Mouse (Mus musculus): Measurements from ENCODE around the gene Fsd1l. TPM values are rescaled to one million over a fixed set of nuclear protein-coding genes. Genes with fewer than 3 reads are reported as not detected.

The Fsd1l gene
- 9.2 and 12.4 TPM in 2 replicates for polyA plus RNA-seq (2015; fragmentation: Nextera tagmentation; extraction: Ambion mirVana)

- under 1% methylated on average over 83 of the region's 88 CpGs for WGBS
- Histone ChIP-seq H3K9ac (ENCODE audit: low read depth, low read length) (peak within 1 kb of the TSS; percentile 85), H3K4me3 (ENCODE audit: low read length) (peak within 1 kb of the TSS; percentile 76), H3K4me2 (ENCODE audit: low read depth, low read length) (peak within 1 kb of the TSS; percentile 75), H3K27me3 (replicated peaks; ENCODE audit: control insufficient read depth, insufficient read depth, low read length) (no peaks in the 10 kb centered on the region), H3K27ac (ENCODE audit: low read length) (peak within 1 kb of the TSS; percentile 53), H3K4me1 (ENCODE audit: control insufficient read depth, insufficient read depth, low read length) (peaks cover 10% of the 10 kb centered on the region), H3K9me3 (ENCODE audit: control insufficient read depth, low read length) (no peaks in the 10 kb centered on the region), H3K36me3 (ENCODE audit: control insufficient read depth, insufficient read depth, low read length) (no peaks in the 10 kb centered on the region)
- peak; percentile 92 for ATAC-seq
Measured at GRCm38 (mm10) chr4:53631316-53632010, at the start of gene Fsd1l. TSS of gene Fsd1l (plus strand) at chr4:53631471.

GRCm38 (mm10) chr4:53587676-53588075, 43.6 kb upstream of the Fsd1l start:
- H3K27me3 ChIP-seq (replicated peaks; ENCODE audit: control insufficient read depth, insufficient read depth, low read length), result no peaks in the 10 kb centered on the region
- no peak overlapping the region for H3K4me2 ChIP-seq (ENCODE audit: low read depth, low read length)
- H3K9me3 ChIP-seq (ENCODE audit: control insufficient read depth, low read length), result no peaks in the 10 kb centered on the region
- H3K4me1 ChIP-seq (ENCODE audit: control insufficient read depth, insufficient read depth, low read length), result peaks cover 5% of the 10 kb centered on the region; the same call in 1 of the 2 replicates
- H3K36me3 ChIP-seq (ENCODE audit: control insufficient read depth, insufficient read depth, low read length), result no peaks in the 10 kb centered on the region
- H3K9ac ChIP-seq (ENCODE audit: low read depth, low read length), result no peak overlapping the region
- H3K4me3 ChIP-seq (ENCODE audit: low read length), result no peak overlapping the region
- no peak for ATAC-seq
- H3K27ac ChIP-seq (ENCODE audit: low read length), result no peak overlapping the region

- peaks cover 5% of the 10 kb centered on the region; the same call in 1 of the 2 replicates for H3K4me1 ChIP-seq (ENCODE audit: control insufficient read depth, insufficient read depth, low read length)
- no peaks in the 10 kb centered on the region for H3K36me3 ChIP-seq (ENCODE audit: control insufficient read depth, insufficient read depth, low read length)
- no peak overlapping the region for H3K4me3 ChIP-seq (ENCODE audit: low read length)
- ATAC-seq, result no peak
- WGBS, result 83% methylated on average over 1 of the region's 1 CpGs
- no peak overlapping the region for H3K9ac ChIP-seq (ENCODE audit: low read depth, low read length)
- H3K27ac ChIP-seq (ENCODE audit: low read length), result no peak overlapping the region
- H3K4me2 ChIP-seq (ENCODE audit: low read depth, low read length), result no peak overlapping the region
- no peaks in the 10 kb centered on the region for H3K27me3 ChIP-seq (replicated peaks; ENCODE audit: control insufficient read depth, insufficient read depth, low read length)
- no peaks in the 10 kb centered on the region for H3K9me3 ChIP-seq (ENCODE audit: control insufficient read depth, low read length)
Measured at GRCm38 (mm10) chr4:53588936-53589335, 42.3 kb upstream of the Fsd1l start.

- 81% methylated on average over 4 of the region's 4 CpGs for whole genome bisulfite sequencing
Measured at GRCm38 (mm10) chr4:53589466-53589865, 41.8 kb upstream of the Fsd1l start.

GRCm38 (mm10) chr4:53590163-53590562, 41.1 kb upstream of the Fsd1l start:
- no peaks in the 10 kb centered on the region for H3K9me3 ChIP-seq (ENCODE audit: control insufficient read depth, low read length)
- peak; percentile 59 for ATAC-seq
- no peaks in the 10 kb centered on the region for H3K36me3 ChIP-seq (ENCODE audit: control insufficient read depth, insufficient read depth, low read length)
- peak overlapping the region; percentile 25; the same call in 1 of the 2 replicates for H3K27ac ChIP-seq (ENCODE audit: low read length)
- H3K9ac ChIP-seq (ENCODE audit: low read depth, low read length), result no peak overlapping the region
- H3K4me3 ChIP-seq (ENCODE audit: low read length), result no peak overlapping the region
- H3K27me3 ChIP-seq (replicated peaks; ENCODE audit: control insufficient read depth, insufficient read depth, low read length), result no peaks in the 10 kb centered on the region
- 52% methylated on average over 4 of the region's 4 CpGs for WGBS
- H3K4me1 ChIP-seq (ENCODE audit: control insufficient read depth, insufficient read depth, low read length), result peaks cover 8% of the 10 kb centered on the region
- no peak overlapping the region for H3K4me2 ChIP-seq (ENCODE audit: low read depth, low read length)

More at GRCm38 (mm10) chr4:53589466-53589865, 41.8 kb upstream of the Fsd1l start:
- Histone ChIP-seq H3K36me3 (ENCODE audit: control insufficient read depth, insufficient read depth, low read length) (no peaks in the 10 kb centered on the region), H3K9ac (ENCODE audit: low read depth, low read length) (no peak overlapping the region), H3K4me1 (ENCODE audit: control insufficient read depth, insufficient read depth, low read length) (peaks cover 5% of the 10 kb centered on the region; the same call in 1 of the 2 replicates), H3K27ac (ENCODE audit: low read length) (no peak overlapping the region), H3K27me3 (replicated peaks; ENCODE audit: control insufficient read depth, insufficient read depth, low read length) (no peaks in the 10 kb centered on the region), H3K4me2 (ENCODE audit: low read depth, low read length) (no peak overlapping the region), H3K4me3 (ENCODE audit: low read length) (no peak overlapping the region), H3K9me3 (ENCODE audit: control insufficient read depth, low read length) (no peaks in the 10 kb centered on the region)
- no peak for ATAC-seq

GRCm38 (mm10) chr4:53590691-53591447, 40.4 kb upstream of the Fsd1l start:
- peak; percentile 21; the same call in 1 of the 2 replicates for ATAC-seq
- WGBS, result 77% methylated on average over 7 of the region's 7 CpGs
- no peak overlapping the region for H3K4me3 ChIP-seq (ENCODE audit: low read length)
- no peaks in the 10 kb centered on the region for H3K27me3 ChIP-seq (replicated peaks; ENCODE audit: control insufficient read depth, insufficient read depth, low read length)
- H3K4me1 ChIP-seq (ENCODE audit: control insufficient read depth, insufficient read depth, low read length), result peaks cover 11% of the 10 kb centered on the region
- H3K4me2 ChIP-seq (ENCODE audit: low read depth, low read length), result no peak overlapping the region
- H3K9ac ChIP-seq (ENCODE audit: low read depth, low read length), result no peak overlapping the region
- H3K27ac ChIP-seq (ENCODE audit: low read length), result peak overlapping the region; percentile 43; the same call in 1 of the 2 replicates
- no peaks in the 10 kb centered on the region for H3K36me3 ChIP-seq (ENCODE audit: control insufficient read depth, insufficient read depth, low read length)
- H3K9me3 ChIP-seq (ENCODE audit: control insufficient read depth, low read length), result no peaks in the 10 kb centered on the region

GRCm38 (mm10) chr4:53591536-53591935, 39.7 kb upstream of the Fsd1l start:
- ATAC-seq, result no peak
- H3K4me3 ChIP-seq (ENCODE audit: low read length), result no peak overlapping the region
- no peak overlapping the region for H3K9ac ChIP-seq (ENCODE audit: low read depth, low read length)
- peaks cover 13% of the 10 kb centered on the region for H3K4me1 ChIP-seq (ENCODE audit: control insufficient read depth, insufficient read depth, low read length)
- no peaks in the 10 kb centered on the region for H3K36me3 ChIP-seq (ENCODE audit: control insufficient read depth, insufficient read depth, low read length)
- no peaks in the 10 kb centered on the region for H3K9me3 ChIP-seq (ENCODE audit: control insufficient read depth, low read length)
- WGBS, result 81% methylated on average over 11 of the region's 11 CpGs
- H3K27me3 ChIP-seq (replicated peaks; ENCODE audit: control insufficient read depth, insufficient read depth, low read length), result no peaks in the 10 kb centered on the region
- H3K27ac ChIP-seq (ENCODE audit: low read length), result no peak overlapping the region
- H3K4me2 ChIP-seq (ENCODE audit: low read depth, low read length), result no peak overlapping the region

- Histone ChIP-seq H3K9ac (ENCODE audit: low read depth, low read length) (no peak overlapping the region), H3K36me3 (ENCODE audit: control insufficient read depth, insufficient read depth, low read length) (no peaks in the 10 kb centered on the region), H3K9me3 (ENCODE audit: control insufficient read depth, low read length) (no peaks in the 10 kb centered on the region), H3K4me2 (ENCODE audit: low read depth, low read length) (no peak overlapping the region), H3K27ac (ENCODE audit: low read length) (no peak overlapping the region), H3K4me1 (ENCODE audit: control insufficient read depth, insufficient read depth, low read length) (peaks cover 14% of the 10 kb centered on the region), H3K27me3 (replicated peaks; ENCODE audit: control insufficient read depth, insufficient read depth, low read length) (no peaks in the 10 kb centered on the region), H3K4me3 (ENCODE audit: low read length) (no peak overlapping the region)
- ATAC-seq, result no peak
- 69% methylated on average over 8 of the region's 8 CpGs for WGBS
Measured at GRCm38 (mm10) chr4:53591941-53592340, 39.3 kb upstream of the Fsd1l start.

GRCm38 (mm10) chr4:53592386-53592785, 38.9 kb upstream of the Fsd1l start:
- peaks cover 14% of the 10 kb centered on the region for H3K4me1 ChIP-seq (ENCODE audit: control insufficient read depth, insufficient read depth, low read length)
- H3K27ac ChIP-seq (ENCODE audit: low read length), result no peak overlapping the region
- no peak for ATAC-seq
- H3K4me3 ChIP-seq (ENCODE audit: low read length), result no peak overlapping the region
- no peak overlapping the region for H3K4me2 ChIP-seq (ENCODE audit: low read depth, low read length)
- H3K27me3 ChIP-seq (replicated peaks; ENCODE audit: control insufficient read depth, insufficient read depth, low read length), result no peaks in the 10 kb centered on the region
- H3K9me3 ChIP-seq (ENCODE audit: control insufficient read depth, low read length), result no peaks in the 10 kb centered on the region
- no peak overlapping the region for H3K9ac ChIP-seq (ENCODE audit: low read depth, low read length)
- WGBS, result 54% methylated on average over 9 of the region's 9 CpGs
- no peaks in the 10 kb centered on the region for H3K36me3 ChIP-seq (ENCODE audit: control insufficient read depth, insufficient read depth, low read length)
